Mouse (Mus musculus): ENCODE measurements around the gene Cdk15. TPM values are rescaled to one million over a fixed set of nuclear protein-coding genes. Genes with fewer than 3 reads are reported as not detected.

The Cdk15 gene
- polyA plus RNA-seq, 1 experiment from 2014 or later: 0.47 TPM

- Histone ChIP-seq H3K27ac (replicated peaks) (no peak overlapping the region), H3K36me3 (no peaks in the 10 kb centered on the region), H3K9ac (replicated peaks) (no peak overlapping the region), H3K4me3 (no peak overlapping the region), H3K4me1 (no peaks in the 10 kb centered on the region), H3K4me2 (replicated peaks) (no peak overlapping the region), H3K27me3 (no peaks in the 10 kb centered on the region), H3K9me3 (no peaks in the 10 kb centered on the region)
- ATAC-seq (replicated peaks): no peak
- 59% methylated on average over 7 of the region's 7 CpGs for WGBS
These were observed 112.6 kb downstream of the Cdk15 start for GRCm38 (mm10) chr1:59369320-59369685.

GRCm38 (mm10) chr1:59370355-59370950 lies 113.7 kb downstream of the Cdk15 start:
- no peak overlapping the region for H3K4me2 ChIP-seq (replicated peaks)
- no peaks in the 10 kb centered on the region for H3K9me3 ChIP-seq
- H3K27ac ChIP-seq (replicated peaks): no peak overlapping the region
- ATAC-seq (replicated peaks): no peak
- no peaks in the 10 kb centered on the region for H3K36me3 ChIP-seq
- H3K4me1 ChIP-seq: no peaks in the 10 kb centered on the region
- no peak overlapping the region for H3K4me3 ChIP-seq
- H3K9ac ChIP-seq (replicated peaks): no peak overlapping the region
- H3K27me3 ChIP-seq: no peaks in the 10 kb centered on the region

- Histone ChIP-seq H3K9ac (replicated peaks) (no peak overlapping the region), H3K27ac (replicated peaks) (no peak overlapping the region), H3K9me3 (no peaks in the 10 kb centered on the region), H3K27me3 (no peaks in the 10 kb centered on the region), H3K4me2 (replicated peaks) (no peak overlapping the region), H3K4me1 (peaks cover 7% of the 10 kb centered on the region; the same call in 1 of the 2 replicates), H3K4me3 (no peak overlapping the region), H3K36me3 (no peaks in the 10 kb centered on the region)
- no peak for ATAC-seq (replicated peaks)
- 4% methylated on average over 13 of the region's 13 CpGs for WGBS
These were observed 119.4 kb downstream of the Cdk15 start for GRCm38 (mm10) chr1:59376021-59376548.

GRCm38 (mm10) chr1:59376557-59376956 lies 119.9 kb downstream of the Cdk15 start:
- no peak overlapping the region for H3K27ac ChIP-seq (replicated peaks)
- no peaks in the 10 kb centered on the region for H3K27me3 ChIP-seq
- H3K9me3 ChIP-seq: no peaks in the 10 kb centered on the region
- WGBS: 3% methylated on average over 3 of the region's 3 CpGs
- ATAC-seq (replicated peaks): peak; percentile 53; the same call in 1 of the 2 replicates
- no peak overlapping the region for H3K9ac ChIP-seq (replicated peaks)
- H3K4me1 ChIP-seq: peaks cover 7% of the 10 kb centered on the region; the same call in 1 of the 2 replicates
- H3K4me3 ChIP-seq: no peak overlapping the region
- no peaks in the 10 kb centered on the region for H3K36me3 ChIP-seq
- no peak overlapping the region for H3K4me2 ChIP-seq (replicated peaks)

GRCm38 (mm10) chr1:59377312-59377711 lies 120.6 kb downstream of the Cdk15 start:
- Histone ChIP-seq H3K27me3 (no peaks in the 10 kb centered on the region), H3K4me2 (replicated peaks) (no peak overlapping the region), H3K4me1 (peaks cover 7% of the 10 kb centered on the region; the same call in 1 of the 2 replicates), H3K9ac (replicated peaks) (no peak overlapping the region), H3K36me3 (no peaks in the 10 kb centered on the region), H3K27ac (replicated peaks) (no peak overlapping the region), H3K4me3 (no peak overlapping the region), H3K9me3 (no peaks in the 10 kb centered on the region)
- ATAC-seq (replicated peaks): no peak
- WGBS: 84% methylated on average over 9 of the region's 9 CpGs

GRCm38 (mm10) chr1:59380926-59381325 lies 124.2 kb downstream of the Cdk15 start:
- Histone ChIP-seq H3K27me3 (no peaks in the 10 kb centered on the region), H3K9ac (replicated peaks) (no peak overlapping the region), H3K4me1 (peaks cover 6% of the 10 kb centered on the region; the same call in 1 of the 2 replicates), H3K36me3 (no peaks in the 10 kb centered on the region), H3K4me3 (no peak overlapping the region), H3K27ac (replicated peaks) (no peak overlapping the region), H3K9me3 (no peaks in the 10 kb centered on the region), H3K4me2 (replicated peaks) (no peak overlapping the region)
- no peak for ATAC-seq (replicated peaks)
- WGBS: 72% methylated on average over 10 of the region's 10 CpGs

- Histone ChIP-seq H3K9me3 (no peaks in the 10 kb centered on the region), H3K27me3 (no peaks in the 10 kb centered on the region), H3K4me2 (replicated peaks) (no peak overlapping the region), H3K4me1 (0 out of 2 replicates have a peak, but pooled peaks cover under 1% of the 10 kb centered on the region), H3K36me3 (no peaks in the 10 kb centered on the region), H3K9ac (replicated peaks) (no peak overlapping the region), H3K27ac (replicated peaks) (no peak overlapping the region), H3K4me3 (no peak overlapping the region)
- no peak for ATAC-seq (replicated peaks)
- WGBS: 62% methylated on average over 7 of the region's 7 CpGs
These were observed 124.8 kb downstream of the Cdk15 start for GRCm38 (mm10) chr1:59381483-59381882.

GRCm38 (mm10) chr1:59382516-59382915 lies 125.8 kb downstream of the Cdk15 start:
- Histone ChIP-seq H3K4me3 (no peak overlapping the region), H3K36me3 (no peaks in the 10 kb centered on the region), H3K27me3 (no peaks in the 10 kb centered on the region), H3K9me3 (no peaks in the 10 kb centered on the region), H3K9ac (replicated peaks) (no peak overlapping the region), H3K4me1 (peaks cover 1% of the 10 kb centered on the region; the same call in 1 of the 2 replicates), H3K27ac (replicated peaks) (no peak overlapping the region), H3K4me2 (replicated peaks) (no peak overlapping the region)
- no peak for ATAC-seq (replicated peaks)
- WGBS: 98% methylated on average over 3 of the region's 3 CpGs

- no peak overlapping the region for H3K4me2 ChIP-seq (replicated peaks)
- no peak overlapping the region for H3K27ac ChIP-seq (replicated peaks)
- peaks cover 5% of the 10 kb centered on the region; the same call in 1 of the 2 replicates for H3K4me1 ChIP-seq
- no peaks in the 10 kb centered on the region for H3K9me3 ChIP-seq
- no peak for ATAC-seq (replicated peaks)
- H3K36me3 ChIP-seq: no peaks in the 10 kb centered on the region
- H3K27me3 ChIP-seq: no peaks in the 10 kb centered on the region
- H3K4me3 ChIP-seq: no peak overlapping the region
- no peak overlapping the region for H3K9ac ChIP-seq (replicated peaks)
- WGBS: 56% methylated on average over 6 of the region's 6 CpGs
These were observed 126.4 kb downstream of the Cdk15 start for GRCm38 (mm10) chr1:59383049-59383610.

- Histone ChIP-seq H3K27me3 (no peaks in the 10 kb centered on the region), H3K4me1 (peaks cover 5% of the 10 kb centered on the region; the same call in 1 of the 2 replicates), H3K36me3 (no peaks in the 10 kb centered on the region), H3K4me3 (no peak overlapping the region), H3K27ac (replicated peaks) (no peak overlapping the region), H3K4me2 (replicated peaks) (no peak overlapping the region), H3K9ac (replicated peaks) (no peak overlapping the region), H3K9me3 (no peaks in the 10 kb centered on the region)
- WGBS: 93% methylated on average over 3 of the region's 3 CpGs
- ATAC-seq (replicated peaks): no peak
These were observed 127.7 kb downstream of the Cdk15 start for GRCm38 (mm10) chr1:59384400-59384799.

- Histone ChIP-seq H3K4me3 (no peak overlapping the region), H3K27ac (replicated peaks) (no peak overlapping the region), H3K4me2 (replicated peaks) (no peak overlapping the region), H3K9ac (replicated peaks) (no peak overlapping the region), H3K36me3 (no peaks in the 10 kb centered on the region), H3K27me3 (no peaks in the 10 kb centered on the region), H3K9me3 (no peaks in the 10 kb centered on the region), H3K4me1 (peaks cover 5% of the 10 kb centered on the region; the same call in 1 of the 2 replicates)
- ATAC-seq (replicated peaks): no peak
- WGBS: 80% methylated on average over 6 of the region's 6 CpGs
These were observed 128.9 kb downstream of the Cdk15 start for GRCm38 (mm10) chr1:59385641-59386040.

- ATAC-seq (replicated peaks): no peak
- WGBS: 39% methylated on average over 3 of the region's 3 CpGs
- Histone ChIP-seq H3K4me2 (replicated peaks) (no peak overlapping the region), H3K9ac (replicated peaks) (no peak overlapping the region), H3K9me3 (no peaks in the 10 kb centered on the region), H3K4me1 (peaks cover 5% of the 10 kb centered on the region; the same call in 1 of the 2 replicates), H3K4me3 (no peak overlapping the region), H3K27ac (replicated peaks) (no peak overlapping the region), H3K36me3 (no peaks in the 10 kb centered on the region), H3K27me3 (no peaks in the 10 kb centered on the region)
These were observed 131.0 kb downstream of the Cdk15 start for GRCm38 (mm10) chr1:59387542-59388314.

All from forebrain, embryonic 15.5 days (tissue).